Mouse (Mus musculus) lung, postnatal 0 days (tissue): ENCODE results near the gene Syt11. TPM values are rescaled to one million over a fixed set of nuclear protein-coding genes. Genes with fewer than 3 reads are reported as not detected.
"Not testable (repeated sequence)": the region's sequence is repeated elsewhere in the genome, so short reads cannot be mapped to it uniquely, and the experiment has no call there.

Source experiments
- ATAC-seq: fragments of 200-750 bp; cut with Nextera tagmentation; 2 replicates; pipeline ENCODE4 v1.8.0; 2017; ENCODE audit warnings: moderate library complexity
- DNase-seq: peaks from one replicate; pipeline ENCODE4 v3.0.0-alpha.2; 2016; ENCODE audit warnings: low spot score
- H3K27ac ChIP-seq: fragments of 300-500 bp; sonication (generic); 2 replicates; pipeline ENCODE4 v1.5.1; 2014; ENCODE audit warnings: antibody characterized with exemption, mild to moderate bottlenecking, low read length, mixed read lengths
- H3K27me3 ChIP-seq: fragments of 300-500 bp; sonication (generic); replicated peaks from 2 replicates; pipeline ENCODE4 v1.6.1; 2014; ENCODE audit warnings: low read length, mixed read lengths; ENCODE audit not compliant: insufficient read depth
- H3K36me3 ChIP-seq: fragments of 300-500 bp; sonication (generic); 2 replicates; pipeline ENCODE4 v1.6.1; 2014; ENCODE audit warnings: low read length, mixed read lengths; ENCODE audit not compliant: insufficient read depth
- H3K4me1 ChIP-seq: fragments of 300-500 bp; sonication (generic); 2 replicates; pipeline ENCODE4 v1.6.1; 2014; ENCODE audit warnings: antibody characterized with exemption, low read depth, low read length, mixed read lengths; ENCODE audit not compliant: insufficient read depth
- H3K4me2 ChIP-seq: fragments of 300-500 bp; sonication (generic); replicated peaks from 2 replicates; pipeline ENCODE4 v1.6.1; 2014; ENCODE audit warnings: low read depth, mild to moderate bottlenecking, low read length, moderate library complexity, mixed read lengths
- H3K4me3 ChIP-seq: fragments of 300-500 bp; sonication (generic); 2 replicates; pipeline ENCODE4 v1.5.1; 2014; ENCODE audit warnings: low read depth, low read length
- H3K9ac ChIP-seq: fragments of 300-500 bp; sonication (generic); replicated peaks from 2 replicates; pipeline ENCODE4 v1.6.1; 2014; ENCODE audit warnings: low read depth, mild to moderate bottlenecking
- H3K9me3 ChIP-seq: fragments of 300-500 bp; sonication (generic); 2 replicates; pipeline ENCODE4 v1.6.1; 2016; ENCODE audit warnings: low read length, mixed read lengths
- CTCF ChIP-seq: IDR thresholded peaks from 2 replicates; pipeline ENCODE4 v1.5.1; 2016; ENCODE audit warnings: antibody characterized with exemption, mild to moderate bottlenecking
- EP300 ChIP-seq: IDR thresholded peaks from 2 replicates; pipeline ENCODE4 v1.6.1; 2016; ENCODE audit warnings: antibody characterized with exemption, mild to moderate bottlenecking, control low read depth
- WGBS: fragments of 180-500 bp; shearing (Covaris S2); extraction: QIAGEN DNeasy Blood & Tissue Kit; methylation state at CpG from one replicate; pipeline ENCODE4 v1.1.7; 2014; 5-methylcytosine and 5-hydroxymethylcytosine counted together
- polyA plus RNA-seq: library from polyadenylated mRNA; unstranded; fragments of >200 nt; fragmentation: Nextera tagmentation; extraction: Ambion mirVana; gene quantifications from 2 replicates; pipeline ENCODE4 v1.2.1, GENCODE M21; 2015

Syt11 gene
- 4.9 and 5.6 TPM in 2 replicates for polyA plus RNA-seq

DNA sequence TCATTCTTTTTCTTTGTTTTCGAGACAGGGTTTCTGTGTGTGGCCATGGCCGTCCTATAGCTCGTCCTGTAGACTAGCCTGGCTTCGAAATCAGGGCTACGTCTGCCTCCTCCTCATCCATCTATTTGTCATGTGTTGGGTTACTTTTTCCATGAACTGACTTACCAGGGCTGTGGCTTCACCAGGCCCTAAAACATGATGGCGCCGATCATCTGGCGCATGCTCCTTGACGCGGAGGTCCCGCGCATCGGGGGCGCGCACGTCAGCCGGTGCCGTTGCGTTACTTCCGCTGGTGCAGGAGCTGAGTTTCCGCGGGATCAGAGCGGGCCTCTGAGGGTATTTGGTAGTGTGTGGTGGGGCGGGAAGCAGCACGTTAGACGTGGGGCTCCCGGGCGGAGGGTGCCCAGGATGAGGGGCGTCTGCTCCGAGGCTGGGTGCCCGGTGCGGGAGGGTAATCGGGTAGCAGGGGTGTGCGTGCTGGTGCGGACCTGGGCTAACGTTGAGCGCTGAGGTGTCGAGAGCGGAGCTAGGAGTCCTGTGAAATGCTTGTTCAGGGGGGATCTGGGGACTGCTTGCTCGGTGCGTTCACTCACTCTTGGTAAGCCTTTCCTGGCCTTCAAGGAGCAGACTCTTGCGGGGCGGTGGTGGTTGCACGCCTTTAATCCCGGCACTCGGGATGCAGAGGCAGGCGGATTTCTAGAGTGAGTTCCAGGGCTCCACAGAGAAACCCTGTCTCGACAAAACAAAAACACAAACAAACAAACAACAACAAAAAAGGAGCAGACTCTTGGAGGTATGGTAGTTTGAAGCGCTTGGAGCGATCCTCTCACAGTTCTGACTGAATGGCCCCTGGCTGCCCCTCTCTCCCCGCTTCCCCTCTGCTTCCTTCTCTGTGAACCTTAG, at the start of gene Syt11:
Gene Syt11 (minus strand): TSS at position 226 of the 903 bp plus-strand sequence.
- not testable (repeated sequence) for H3K36me3 ChIP-seq, H3K9me3 ChIP-seq, H3K4me1 ChIP-seq, H3K27ac ChIP-seq, H3K9ac ChIP-seq, H3K27me3 ChIP-seq
- WGBS: 4% methylated on average over 30 of the region's 51 CpGs
- Histone ChIP-seq H3K4me2 (peak within 1 kb of the TSS; percentile 33), H3K4me3 (peak within 1 kb of the TSS; percentile 23)
- DNase-seq (peak; percentile 25), ATAC-seq (peak; percentile 80)

DNA sequence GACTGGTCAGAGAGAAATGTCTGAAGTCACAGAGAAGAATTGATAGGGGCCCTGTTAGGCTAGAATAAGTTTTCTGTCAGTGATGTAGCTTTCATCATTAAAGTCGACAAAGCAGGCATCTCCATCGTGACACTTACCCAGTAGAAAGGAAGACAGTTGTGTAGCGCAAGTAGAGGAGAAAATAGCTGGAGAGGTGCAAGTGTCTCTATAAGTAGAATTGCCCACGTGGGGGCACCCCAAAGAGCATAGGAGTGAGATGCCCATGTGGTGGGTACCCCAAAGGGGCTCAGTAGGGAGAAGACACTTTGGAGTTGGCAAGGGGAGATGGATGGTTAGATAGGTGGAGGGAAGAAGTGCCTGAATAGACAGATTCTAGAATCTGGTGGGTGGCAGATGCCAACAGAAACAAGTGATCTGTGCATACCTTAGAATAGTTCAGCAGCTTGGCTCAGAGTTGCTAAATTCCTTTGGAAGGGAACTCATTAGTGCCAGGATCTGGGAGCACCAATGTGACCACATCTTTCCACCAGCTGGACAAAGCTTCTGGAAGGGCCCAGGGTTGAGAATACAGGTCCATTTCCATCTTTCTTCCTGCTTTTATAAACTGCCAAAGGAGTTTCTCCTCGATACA, 29.1 kb upstream of the Syt11 start:
- Histone ChIP-seq H3K9me3 (no peaks in the 10 kb centered on the region), H3K4me2 (no peak overlapping the region), H3K27ac (no peak overlapping the region), H3K4me3 (no peak overlapping the region), H3K27me3 (no peaks in the 10 kb centered on the region), H3K9ac (no peak overlapping the region), H3K4me1 (no peaks in the 10 kb centered on the region), H3K36me3 (no peaks in the 10 kb centered on the region)
- DNase-seq (no peak), ATAC-seq (no peak)
- no peak for TF ChIP-seq EP300
- no peak for TF ChIP-seq CTCF
- WGBS: 87% methylated on average over 5 of the region's 5 CpGs

DNA sequence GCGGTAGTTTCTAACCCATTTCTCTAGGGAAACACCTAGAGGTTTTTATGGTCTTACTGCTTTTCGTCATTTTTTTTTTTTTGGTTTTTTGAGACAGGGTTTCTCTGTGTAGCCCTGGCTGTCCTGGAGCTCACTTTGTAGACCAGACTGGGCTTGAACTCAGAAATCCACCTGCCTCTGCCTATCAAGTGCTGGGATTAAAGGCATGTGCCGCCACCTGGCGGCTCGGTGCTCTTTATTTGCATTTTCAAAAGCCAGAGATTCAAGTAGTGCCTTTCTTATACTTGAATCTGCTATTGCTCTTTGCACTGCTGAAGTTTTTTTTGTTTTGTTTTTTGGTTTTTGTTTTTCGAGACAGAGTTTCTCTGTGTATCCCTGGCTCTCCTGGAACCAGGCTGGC, 22.5 kb upstream of the Syt11 start:
- not testable (repeated sequence) for H3K9ac ChIP-seq, H3K27me3 ChIP-seq, ATAC-seq, DNase-seq, H3K4me1 ChIP-seq, H3K27ac ChIP-seq, H3K4me2 ChIP-seq, H3K36me3 ChIP-seq, H3K9me3 ChIP-seq, H3K4me3 ChIP-seq
- 89% methylated on average over 5 of the region's 6 CpGs for WGBS

DNA sequence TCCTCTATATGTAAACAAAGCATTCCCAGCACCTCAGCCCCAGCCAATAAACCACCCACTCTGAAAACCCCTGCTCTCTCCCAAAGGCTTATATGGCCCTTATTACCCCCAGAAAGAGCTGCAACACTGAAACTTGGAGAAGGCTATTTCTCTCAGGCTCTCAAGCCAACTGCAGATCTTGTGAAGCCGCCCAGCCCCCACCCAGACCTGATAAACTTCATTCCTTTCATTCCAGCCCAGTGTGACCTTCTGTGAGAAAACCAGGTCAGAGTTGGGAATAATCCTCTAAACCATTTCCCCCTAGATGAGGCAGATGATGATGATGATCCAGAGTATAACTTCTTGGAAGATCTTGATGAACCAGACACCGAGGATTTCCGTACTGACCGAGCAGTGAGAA, 13.1 kb upstream of the Syt11 start:
- not testable (repeated sequence) for H3K4me3 ChIP-seq, H3K27me3 ChIP-seq, H3K36me3 ChIP-seq, H3K9me3 ChIP-seq, DNase-seq, H3K4me1 ChIP-seq, H3K9ac ChIP-seq, H3K27ac ChIP-seq, H3K4me2 ChIP-seq
- WGBS: no CpG with 5 or more reads among the region's 4 CpGs
- peak; percentile 76 for ATAC-seq

DNA sequence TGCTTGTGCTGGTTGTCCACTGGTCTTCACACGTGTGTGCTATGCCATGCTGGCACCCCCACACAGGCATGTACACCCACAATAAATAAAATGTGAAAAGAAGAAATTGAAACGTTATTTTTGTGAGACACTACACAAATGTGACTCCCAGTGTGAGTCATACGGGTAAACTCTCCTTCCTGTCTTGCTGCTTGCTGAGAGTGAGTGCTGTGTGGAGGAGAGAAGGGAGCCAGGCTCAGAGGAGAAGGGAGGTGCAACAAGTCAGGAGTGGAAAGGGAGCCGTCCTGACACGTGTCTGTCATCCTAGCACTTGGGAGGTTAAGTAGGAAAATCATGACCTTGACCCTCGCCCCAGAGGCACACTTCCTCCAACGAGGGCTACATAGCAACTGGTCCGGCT, 11.8 kb upstream of the Syt11 start:
- H3K4me1 ChIP-seq, DNase-seq, H3K4me3 ChIP-seq, H3K27ac ChIP-seq, H3K9ac ChIP-seq, H3K27me3 ChIP-seq, H3K9me3 ChIP-seq, H3K36me3 ChIP-seq, H3K4me2 ChIP-seq: not testable (repeated sequence)
- peak; percentile 26; the same call in 1 of the 2 replicates for ATAC-seq
- no CpG with 5 or more reads among the region's 8 CpGs for WGBS

DNA sequence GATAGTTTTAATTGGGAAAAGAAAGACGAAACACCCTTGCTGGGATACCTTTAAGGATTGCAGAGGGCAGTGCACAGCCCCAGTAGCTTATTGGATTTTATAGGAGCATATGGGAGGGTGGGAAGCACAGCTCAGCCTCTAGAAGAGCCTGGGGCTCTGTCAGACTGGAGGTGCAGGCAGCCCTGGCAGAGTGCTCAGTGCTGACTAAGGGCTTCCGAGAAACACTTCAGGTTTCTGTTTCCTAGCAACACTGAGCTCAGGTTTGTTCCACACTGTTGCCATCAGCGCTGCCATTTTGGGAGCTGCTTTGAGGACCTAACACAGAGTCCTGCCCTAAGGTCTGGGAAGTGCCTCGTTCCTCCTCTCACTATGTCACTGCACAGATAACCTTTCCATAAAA, 11.4 kb upstream of the Syt11 start:
- not testable (repeated sequence) for H3K27ac ChIP-seq, H3K4me3 ChIP-seq, H3K4me1 ChIP-seq, H3K4me2 ChIP-seq, H3K27me3 ChIP-seq, H3K9me3 ChIP-seq, H3K36me3 ChIP-seq, DNase-seq, H3K9ac ChIP-seq
- ATAC-seq: peak; percentile 88
- WGBS: 89% methylated on average over 1 of the region's 4 CpGs
